Mouse (Mus musculus): ENCODE data around the gene Lrrc36. TPM values are rescaled to one million over a fixed set of nuclear protein-coding genes. Genes with fewer than 3 reads are reported as not detected.

Lrrc36 gene
- polyA plus RNA-seq, 1 experiment from 2014 or later: 0.09 TPM

DNA sequence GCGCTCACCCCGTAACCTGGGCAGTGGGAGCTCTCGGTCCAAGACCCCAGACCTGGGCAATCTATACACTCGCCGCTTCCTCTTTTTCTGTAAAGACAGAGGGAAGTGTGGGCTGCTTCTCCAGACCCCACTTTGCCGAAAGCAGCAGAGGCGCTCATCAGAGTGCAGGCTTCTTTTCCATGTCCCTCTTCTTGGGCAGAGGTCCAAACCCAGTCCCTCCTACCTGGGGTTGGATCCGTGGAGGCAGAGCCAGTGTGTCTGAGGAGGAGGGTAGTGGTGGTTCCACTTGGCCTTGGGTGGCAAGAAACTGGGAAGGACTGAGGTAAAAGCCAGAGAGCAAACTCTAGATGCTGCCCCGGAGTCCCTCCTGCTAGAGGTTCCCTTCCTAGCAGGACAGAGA lies 59.6 kb downstream of the Lrrc36 start:
- Histone ChIP-seq H3K9ac (ENCODE audit: low read depth, low read length) (no peak overlapping the region), H3K27me3 (ENCODE audit: control insufficient read depth, insufficient read depth, low read depth, low read length) (peaks cover 45% of the 10 kb centered on the region)
- 31% methylated on average over 9 of the region's 9 CpGs for WGBS (ENCODE audit: insufficient replicate concordance)

DNA sequence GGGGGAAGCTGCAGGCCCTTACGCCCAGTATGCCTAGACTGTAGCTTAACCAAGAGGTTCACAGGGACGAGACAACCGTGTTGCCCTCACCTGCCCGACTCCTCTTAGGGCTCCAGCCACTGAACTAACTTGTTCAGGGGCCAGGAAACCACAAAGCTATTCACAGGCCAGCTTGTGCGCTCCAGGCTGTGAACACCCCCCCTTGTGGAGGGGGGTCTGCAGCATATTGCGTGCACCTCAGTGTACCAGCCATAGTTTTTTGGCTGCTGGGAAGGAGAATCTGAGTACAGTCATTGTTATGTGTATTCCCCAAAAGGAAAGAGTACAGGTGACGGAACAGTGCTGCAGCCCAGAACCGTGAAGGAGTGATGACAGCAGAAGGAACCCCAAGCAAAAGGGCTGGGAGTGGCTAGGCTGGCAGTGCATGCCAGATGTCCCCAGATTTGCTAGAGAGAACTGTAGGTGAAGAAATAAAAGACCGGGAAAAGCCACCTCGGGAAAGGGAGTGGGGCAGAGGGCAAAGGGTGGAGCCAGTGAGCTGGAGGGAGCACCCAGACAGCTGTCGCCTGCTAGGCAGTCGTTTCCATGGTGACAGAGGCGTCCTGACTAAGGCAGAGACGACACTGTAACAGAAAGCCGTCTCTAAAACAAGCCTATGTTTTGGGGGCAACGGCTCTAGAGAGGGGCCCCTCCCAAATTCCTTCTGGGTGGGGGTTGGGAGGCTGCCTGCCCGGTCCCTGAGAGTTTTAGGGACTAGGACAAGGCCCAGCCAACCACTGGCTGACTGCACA lies 60.6 kb downstream of the Lrrc36 start:
- no peak overlapping the region for H3K4me3 ChIP-seq (ENCODE audit: low read depth, low read length)
- no peaks in the 10 kb centered on the region for H3K36me3 ChIP-seq (ENCODE audit: control insufficient read depth, insufficient read depth)
- H3K4me2 ChIP-seq (ENCODE audit: low read depth, low read length): no peak overlapping the region
- no peak overlapping the region for H3K27ac ChIP-seq (ENCODE audit: low read length)
- peaks cover 28% of the 10 kb centered on the region for H3K4me1 ChIP-seq (ENCODE audit: control insufficient read depth, low read depth, low read length)
- no peak for ATAC-seq (ENCODE audit: low read depth)
- H3K9me3 ChIP-seq (replicated peaks; ENCODE audit: control insufficient read depth, low read length): no peaks in the 10 kb centered on the region
- peaks cover 45% of the 10 kb centered on the region for H3K27me3 ChIP-seq (ENCODE audit: control insufficient read depth, insufficient read depth, low read depth, low read length)
- 26% methylated on average over 17 of the region's 17 CpGs for WGBS (ENCODE audit: insufficient replicate concordance)
- H3K9ac ChIP-seq (ENCODE audit: low read depth, low read length): no peak overlapping the region

More for the DNA sequence above, 59.6 kb downstream of the Lrrc36 start:
- Histone ChIP-seq H3K4me2 (ENCODE audit: low read depth, low read length) (no peak overlapping the region), H3K27ac (ENCODE audit: low read length) (no peak overlapping the region), H3K4me3 (ENCODE audit: low read depth, low read length) (no peak overlapping the region), H3K36me3 (ENCODE audit: control insufficient read depth, insufficient read depth) (no peaks in the 10 kb centered on the region), H3K4me1 (ENCODE audit: control insufficient read depth, low read depth, low read length) (peaks cover 28% of the 10 kb centered on the region), H3K9me3 (replicated peaks; ENCODE audit: control insufficient read depth, low read length) (no peaks in the 10 kb centered on the region)
- ATAC-seq (ENCODE audit: low read depth): no peak

DNA sequence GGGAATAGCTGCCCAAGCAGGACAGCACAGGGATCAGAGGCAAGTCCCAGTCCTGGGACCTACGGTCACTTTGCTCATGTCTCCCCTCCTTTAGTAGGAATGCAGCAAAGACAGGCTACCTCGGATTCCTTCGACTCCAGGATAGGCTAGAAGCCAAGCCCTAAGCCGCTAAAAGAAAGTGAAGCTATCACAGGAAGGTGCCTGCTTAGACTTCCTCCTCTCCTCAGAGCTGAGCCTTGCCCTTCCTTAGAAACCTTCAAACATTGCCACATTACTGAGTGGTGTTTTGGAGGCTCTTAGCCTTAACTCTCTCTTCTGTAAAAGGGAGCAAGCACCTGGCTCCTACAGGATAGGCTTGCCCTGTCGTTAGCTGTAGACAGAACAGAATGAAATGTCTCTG lies 61.3 kb downstream of the Lrrc36 start:
- no peak for ATAC-seq (ENCODE audit: low read depth)
- Histone ChIP-seq H3K27me3 (ENCODE audit: control insufficient read depth, insufficient read depth, low read depth, low read length) (peaks cover 45% of the 10 kb centered on the region), H3K9me3 (replicated peaks; ENCODE audit: control insufficient read depth, low read length) (no peaks in the 10 kb centered on the region), H3K4me2 (ENCODE audit: low read depth, low read length) (no peak overlapping the region), H3K4me1 (ENCODE audit: control insufficient read depth, low read depth, low read length) (peaks cover 21% of the 10 kb centered on the region), H3K27ac (ENCODE audit: low read length) (no peak overlapping the region), H3K9ac (ENCODE audit: low read depth, low read length) (no peak overlapping the region), H3K36me3 (ENCODE audit: control insufficient read depth, insufficient read depth) (no peaks in the 10 kb centered on the region), H3K4me3 (ENCODE audit: low read depth, low read length) (no peak overlapping the region)
- 35% methylated on average over 5 of the region's 5 CpGs for WGBS (ENCODE audit: insufficient replicate concordance)

DNA sequence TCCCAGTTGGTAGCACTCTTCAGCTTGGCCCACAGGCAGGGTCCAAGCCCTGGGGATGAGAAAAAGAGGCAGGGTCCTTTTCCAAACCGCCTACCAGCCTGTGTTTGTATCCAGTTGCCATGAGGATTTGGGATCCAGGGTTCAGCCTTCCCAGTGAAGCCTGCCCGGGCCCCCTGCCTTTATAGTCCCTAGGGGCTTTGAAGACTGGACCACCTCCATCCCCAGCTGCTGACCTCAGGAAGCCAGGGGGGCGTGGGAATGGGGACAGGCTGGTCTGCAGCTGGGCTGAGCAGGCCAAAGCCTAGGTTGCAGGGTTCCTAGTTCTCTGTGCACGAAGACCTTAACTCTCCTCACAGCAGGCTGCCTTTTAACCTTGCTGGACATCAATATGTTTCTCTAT lies 61.9 kb downstream of the Lrrc36 start:
- Histone ChIP-seq H3K36me3 (ENCODE audit: control insufficient read depth, insufficient read depth) (no peaks in the 10 kb centered on the region), H3K9ac (ENCODE audit: low read depth, low read length) (no peak overlapping the region), H3K4me2 (ENCODE audit: low read depth, low read length) (no peak overlapping the region), H3K27me3 (ENCODE audit: control insufficient read depth, insufficient read depth, low read depth, low read length) (peaks cover 42% of the 10 kb centered on the region), H3K27ac (ENCODE audit: low read length) (no peak overlapping the region), H3K4me1 (ENCODE audit: control insufficient read depth, low read depth, low read length) (peaks cover 15% of the 10 kb centered on the region), H3K9me3 (replicated peaks; ENCODE audit: control insufficient read depth, low read length) (no peaks in the 10 kb centered on the region), H3K4me3 (ENCODE audit: low read depth, low read length) (no peak overlapping the region)
- ATAC-seq (ENCODE audit: low read depth): no peak
- WGBS (ENCODE audit: insufficient replicate concordance): 47% methylated on average over 4 of the region's 4 CpGs

DNA sequence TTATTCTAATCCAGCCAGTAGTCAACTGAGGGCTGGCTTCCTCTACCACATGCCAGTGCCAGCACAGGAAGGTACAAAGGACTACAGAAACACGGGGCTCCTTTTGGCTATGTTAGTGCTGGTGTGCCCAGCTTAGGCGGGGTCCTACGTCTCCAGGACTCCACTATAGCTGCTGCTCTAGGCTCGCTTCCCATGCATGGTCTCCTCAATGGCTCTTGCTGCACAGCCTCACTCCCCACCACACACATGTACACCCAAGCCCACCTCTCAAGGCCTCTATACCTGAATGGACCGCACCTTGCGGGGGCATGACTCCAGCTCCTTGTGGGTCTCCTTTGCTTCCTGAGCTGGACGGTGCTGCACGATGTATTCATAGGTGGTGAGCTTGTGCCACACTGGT lies 62.4 kb downstream of the Lrrc36 start:
- peaks cover 11% of the 10 kb centered on the region for H3K4me1 ChIP-seq (ENCODE audit: control insufficient read depth, low read depth, low read length)
- no peak overlapping the region for H3K27ac ChIP-seq (ENCODE audit: low read length)
- H3K27me3 ChIP-seq (ENCODE audit: control insufficient read depth, insufficient read depth, low read depth, low read length): peaks cover 37% of the 10 kb centered on the region
- ATAC-seq (ENCODE audit: low read depth): no peak
- H3K9ac ChIP-seq (ENCODE audit: low read depth, low read length): no peak overlapping the region
- H3K9me3 ChIP-seq (replicated peaks; ENCODE audit: control insufficient read depth, low read length): no peaks in the 10 kb centered on the region
- no peaks in the 10 kb centered on the region for H3K36me3 ChIP-seq (ENCODE audit: control insufficient read depth, insufficient read depth)
- H3K4me3 ChIP-seq (ENCODE audit: low read depth, low read length): no peak overlapping the region
- WGBS (ENCODE audit: insufficient replicate concordance): 85% methylated on average over 8 of the region's 8 CpGs
- no peak overlapping the region for H3K4me2 ChIP-seq (ENCODE audit: low read depth, low read length)

DNA sequence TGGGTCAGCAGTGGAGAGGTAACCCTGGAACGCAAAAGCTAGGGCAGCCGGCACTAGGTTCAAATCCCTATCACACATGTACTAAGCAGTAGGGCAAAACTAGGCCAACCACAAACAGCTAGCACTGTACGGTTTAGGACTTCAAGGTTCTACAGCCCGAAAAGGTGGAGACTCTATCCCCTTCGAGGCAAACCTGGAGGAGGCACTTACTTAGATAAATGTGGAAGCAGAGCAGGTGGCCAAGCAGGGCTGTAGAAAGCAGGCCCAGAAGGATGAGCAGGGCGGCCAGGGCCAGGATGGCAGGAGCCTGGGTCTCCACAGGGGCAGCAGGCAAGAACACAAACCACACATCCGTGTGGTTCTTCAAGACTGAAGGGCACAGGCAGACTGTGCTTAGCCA lies 62.8 kb downstream of the Lrrc36 start:
- Histone ChIP-seq H3K4me2 (ENCODE audit: low read depth, low read length) (no peak overlapping the region), H3K4me1 (ENCODE audit: control insufficient read depth, low read depth, low read length) (peaks cover 6% of the 10 kb centered on the region), H3K36me3 (ENCODE audit: control insufficient read depth, insufficient read depth) (no peaks in the 10 kb centered on the region), H3K9me3 (replicated peaks; ENCODE audit: control insufficient read depth, low read length) (no peaks in the 10 kb centered on the region), H3K9ac (ENCODE audit: low read depth, low read length) (no peak overlapping the region), H3K27me3 (ENCODE audit: control insufficient read depth, insufficient read depth, low read depth, low read length) (peaks cover 33% of the 10 kb centered on the region), H3K27ac (ENCODE audit: low read length) (no peak overlapping the region), H3K4me3 (ENCODE audit: low read depth, low read length) (no peak overlapping the region)
- WGBS (ENCODE audit: insufficient replicate concordance): 74% methylated on average over 7 of the region's 7 CpGs
- no peak for ATAC-seq (ENCODE audit: low read depth)

DNA sequence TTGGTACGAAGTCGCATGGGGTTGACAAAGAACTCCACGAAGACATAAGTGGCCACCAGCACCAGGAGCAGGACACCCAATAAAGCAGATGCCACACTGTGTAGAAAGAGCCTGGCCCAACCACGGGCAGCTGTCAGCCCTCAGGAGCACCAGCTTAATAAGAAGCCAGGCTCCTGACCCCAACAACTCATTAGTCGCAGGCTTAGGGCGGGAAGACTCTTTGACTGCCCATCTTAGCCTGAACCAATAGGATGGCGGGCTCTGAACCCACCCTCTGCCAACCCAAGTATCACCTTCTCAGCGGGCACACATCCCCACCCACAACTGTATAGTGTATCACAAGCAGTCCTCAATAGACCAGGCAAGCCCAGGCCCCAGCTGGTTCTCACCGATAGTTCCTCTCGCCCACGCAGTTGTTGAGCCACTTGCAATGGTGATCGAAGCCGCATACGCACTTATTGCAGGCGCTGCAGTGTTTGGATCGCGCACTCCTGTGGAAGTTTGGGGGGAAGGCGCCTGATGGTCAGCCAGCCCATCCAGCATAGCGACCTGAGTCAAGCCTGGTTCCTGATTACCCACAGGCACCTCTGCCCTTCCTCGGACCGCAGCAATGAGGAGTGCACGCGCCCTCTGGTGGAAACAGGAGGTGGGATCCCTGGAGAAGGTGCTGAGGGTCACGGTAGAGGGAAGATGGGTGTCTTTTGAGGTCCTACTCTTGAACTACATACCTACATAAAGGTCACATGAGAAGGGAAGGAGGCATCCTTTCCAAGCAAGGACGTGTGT lies 63.5 kb downstream of the Lrrc36 start:
- H3K4me2 ChIP-seq (ENCODE audit: low read depth, low read length): no peak overlapping the region
- no peak overlapping the region for H3K9ac ChIP-seq (ENCODE audit: low read depth, low read length)
- 45% methylated on average over 25 of the region's 25 CpGs for WGBS (ENCODE audit: insufficient replicate concordance)
- no peaks in the 10 kb centered on the region; the same call in none of the 2 replicates for H3K4me1 ChIP-seq (ENCODE audit: control insufficient read depth, low read depth, low read length)
- H3K27ac ChIP-seq (ENCODE audit: low read length): no peak overlapping the region
- no peak for ATAC-seq (ENCODE audit: low read depth)
- H3K27me3 ChIP-seq (ENCODE audit: control insufficient read depth, insufficient read depth, low read depth, low read length): peaks cover 26% of the 10 kb centered on the region
- no peaks in the 10 kb centered on the region for H3K36me3 ChIP-seq (ENCODE audit: control insufficient read depth, insufficient read depth)
- no peaks in the 10 kb centered on the region for H3K9me3 ChIP-seq (replicated peaks; ENCODE audit: control insufficient read depth, low read length)
- H3K4me3 ChIP-seq (ENCODE audit: low read depth, low read length): no peak overlapping the region

DNA sequence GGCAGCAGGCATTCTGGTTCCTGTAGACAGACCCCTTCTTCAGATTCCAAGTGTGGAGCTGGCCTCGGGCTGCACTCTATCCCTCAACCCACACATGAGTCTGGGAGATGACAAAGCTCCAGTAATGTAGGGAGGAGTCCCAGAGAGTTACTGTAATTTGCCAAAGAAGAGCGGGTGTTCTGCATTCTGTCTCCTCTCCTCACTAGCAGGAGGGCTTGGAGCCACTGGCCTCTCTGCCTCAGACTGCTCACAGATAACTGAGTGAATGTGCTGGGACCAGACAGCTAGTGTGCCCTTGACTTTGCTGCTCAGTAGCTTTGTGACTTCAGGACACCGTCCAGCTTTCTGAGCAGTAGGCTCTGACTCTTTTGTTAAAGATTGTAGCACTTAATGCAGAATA lies 64.4 kb downstream of the Lrrc36 start:
- H3K4me2 ChIP-seq (ENCODE audit: low read depth, low read length): no peak overlapping the region
- H3K9ac ChIP-seq (ENCODE audit: low read depth, low read length): no peak overlapping the region
- H3K9me3 ChIP-seq (replicated peaks; ENCODE audit: control insufficient read depth, low read length): no peaks in the 10 kb centered on the region
- no peaks in the 10 kb centered on the region for H3K36me3 ChIP-seq (ENCODE audit: control insufficient read depth, insufficient read depth)
- no peak overlapping the region for H3K27ac ChIP-seq (ENCODE audit: low read length)
- H3K4me3 ChIP-seq (ENCODE audit: low read depth, low read length): no peak overlapping the region
- 62% methylated on average over 3 of the region's 3 CpGs for WGBS (ENCODE audit: insufficient replicate concordance)
- peaks cover 17% of the 10 kb centered on the region for H3K27me3 ChIP-seq (ENCODE audit: control insufficient read depth, insufficient read depth, low read depth, low read length)
- no peaks in the 10 kb centered on the region; the same call in 1 of the 2 replicates for H3K4me1 ChIP-seq (ENCODE audit: control insufficient read depth, low read depth, low read length)
- no peak for ATAC-seq (ENCODE audit: low read depth)

DNA sequence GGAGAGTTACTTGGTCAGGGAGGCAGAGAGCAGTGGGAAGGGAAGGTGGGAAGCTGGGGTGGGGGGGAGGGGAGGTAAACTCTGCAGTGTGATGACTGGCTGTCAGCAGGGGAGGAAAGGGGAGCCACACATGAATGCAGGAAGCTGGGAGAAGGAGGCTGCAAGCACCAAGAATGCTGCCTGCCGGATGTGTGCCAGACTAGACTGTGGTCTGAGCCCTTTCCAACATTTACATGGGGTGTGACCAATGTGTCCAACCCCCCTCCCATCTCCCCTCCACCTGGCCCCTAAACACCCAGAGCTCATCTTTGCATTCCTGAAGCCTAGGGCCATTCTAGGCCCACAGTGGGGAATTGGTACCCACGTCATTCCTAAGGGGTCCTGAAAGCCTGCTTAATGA lies 67.6 kb downstream of the Lrrc36 start:
- Histone ChIP-seq H3K4me3 (ENCODE audit: low read depth, low read length) (no peak overlapping the region), H3K9me3 (replicated peaks; ENCODE audit: control insufficient read depth, low read length) (no peaks in the 10 kb centered on the region), H3K27ac (ENCODE audit: low read length) (no peak overlapping the region), H3K4me1 (ENCODE audit: control insufficient read depth, low read depth, low read length) (no peaks in the 10 kb centered on the region), H3K36me3 (ENCODE audit: control insufficient read depth, insufficient read depth) (no peaks in the 10 kb centered on the region), H3K4me2 (ENCODE audit: low read depth, low read length) (no peak overlapping the region), H3K9ac (ENCODE audit: low read depth, low read length) (no peak overlapping the region), H3K27me3 (ENCODE audit: control insufficient read depth, insufficient read depth, low read depth, low read length) (no peaks in the 10 kb centered on the region)
- WGBS (ENCODE audit: insufficient replicate concordance): 42% methylated on average over 2 of the region's 2 CpGs
- ATAC-seq (ENCODE audit: low read depth): no peak
